Mouse (Mus musculus): Measurements from ENCODE around the gene Ift122. TPM values are rescaled to one million over a fixed set of nuclear protein-coding genes. Genes with fewer than 3 reads are reported as not detected.

Ift122 gene
- polyA plus RNA-seq, 1 experiment from 2014 or later = 25.9 TPM

- Histone ChIP-seq H3K4me3 (ENCODE audit: low read depth, low read length) (peak within 1 kb of the TSS; percentile 18), H3K27me3 (ENCODE audit: control insufficient read depth, insufficient read depth, low read length) (no peaks in the 10 kb centered on the region), H3K4me1 (ENCODE audit: control insufficient read depth, insufficient read depth, low read length) (no peaks in the 10 kb centered on the region), H3K4me2 (peak within 1 kb of the TSS; percentile 43), H3K36me3 (ENCODE audit: control insufficient read depth, insufficient read depth, low read length) (peaks cover 2% of the 10 kb centered on the region; the same call in 1 of the 2 replicates), H3K9ac (ENCODE audit: low read length) (peak within 1 kb of the TSS; percentile 29), H3K9me3 (ENCODE audit: control insufficient read depth, low read length) (no peaks in the 10 kb centered on the region), H3K27ac (ENCODE audit: low read depth, low read length) (no peak within 1 kb of the TSS)
- peak; percentile 96 for ATAC-seq (ENCODE audit: low FRiP score)
- WGBS = 2% methylated on average over 19 of the region's 19 CpGs
- DNase-seq (ENCODE audit: low spot score, missing footprints) = peak; percentile 92
Observed at GRCm38 (mm10) chr6:115838161-115838597, 15.1 kb upstream of the Ift122 start, which contains the start of gene Efcab12. TSS of gene Efcab12 (minus strand) at chr6:115838412.

GRCm38 (mm10) chr6:115838745-115839144, 14.5 kb upstream of the Ift122 start:
- WGBS = 64% methylated on average over 5 of the region's 5 CpGs
- Histone ChIP-seq H3K36me3 (ENCODE audit: control insufficient read depth, insufficient read depth, low read length) (peaks cover 5% of the 10 kb centered on the region; the same call in 1 of the 2 replicates), H3K27me3 (ENCODE audit: control insufficient read depth, insufficient read depth, low read length) (no peaks in the 10 kb centered on the region), H3K4me3 (ENCODE audit: low read depth, low read length) (peak overlapping the region; percentile 18; the same call in 1 of the 2 replicates), H3K9me3 (ENCODE audit: control insufficient read depth, low read length) (no peaks in the 10 kb centered on the region), H3K4me1 (ENCODE audit: control insufficient read depth, insufficient read depth, low read length) (no peaks in the 10 kb centered on the region), H3K9ac (ENCODE audit: low read length) (no peak overlapping the region), H3K4me2 (peak overlapping the region; percentile 43), H3K27ac (ENCODE audit: low read depth, low read length) (no peak overlapping the region)
- ATAC-seq (ENCODE audit: low FRiP score) (peak; percentile 30; the same call in 1 of the 2 replicates), DNase-seq (ENCODE audit: low spot score, missing footprints) (no peak)

DNA sequence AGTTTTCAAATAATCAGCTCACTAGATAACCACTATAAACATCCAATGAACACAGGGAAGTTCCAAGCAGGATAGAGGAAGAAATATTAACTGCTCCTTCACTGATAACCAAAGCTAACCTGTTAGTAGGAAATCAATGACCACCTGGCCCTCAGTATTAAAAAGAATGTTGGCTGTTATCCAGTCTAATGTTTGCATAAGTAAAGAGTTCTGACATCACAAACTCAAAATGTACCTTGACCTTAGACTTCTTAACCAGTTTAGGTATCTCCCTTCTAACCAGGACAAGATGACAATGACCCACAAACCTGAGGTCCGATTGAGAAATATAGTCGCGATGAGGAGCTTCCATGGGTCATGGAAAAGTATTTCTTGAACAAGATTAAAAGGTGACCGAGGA, 8.3 kb upstream of the Ift122 start:
- no peaks in the 10 kb centered on the region for H3K9me3 ChIP-seq (ENCODE audit: control insufficient read depth, low read length)
- H3K27me3 ChIP-seq (ENCODE audit: control insufficient read depth, insufficient read depth, low read length) = no peaks in the 10 kb centered on the region
- H3K9ac ChIP-seq (ENCODE audit: low read length) = no peak overlapping the region
- ATAC-seq (ENCODE audit: low FRiP score) (no peak), DNase-seq (ENCODE audit: low spot score, missing footprints) (no peak)
- no peaks in the 10 kb centered on the region for H3K4me1 ChIP-seq (ENCODE audit: control insufficient read depth, insufficient read depth, low read length)
- 95% methylated on average over 4 of the region's 4 CpGs for WGBS
- no peak overlapping the region for H3K4me2 ChIP-seq
- peaks cover 18% of the 10 kb centered on the region; the same call in 1 of the 2 replicates for H3K36me3 ChIP-seq (ENCODE audit: control insufficient read depth, insufficient read depth, low read length)
- H3K27ac ChIP-seq (ENCODE audit: low read depth, low read length) = no peak overlapping the region
- no peak overlapping the region for H3K4me3 ChIP-seq (ENCODE audit: low read depth, low read length)

DNA sequence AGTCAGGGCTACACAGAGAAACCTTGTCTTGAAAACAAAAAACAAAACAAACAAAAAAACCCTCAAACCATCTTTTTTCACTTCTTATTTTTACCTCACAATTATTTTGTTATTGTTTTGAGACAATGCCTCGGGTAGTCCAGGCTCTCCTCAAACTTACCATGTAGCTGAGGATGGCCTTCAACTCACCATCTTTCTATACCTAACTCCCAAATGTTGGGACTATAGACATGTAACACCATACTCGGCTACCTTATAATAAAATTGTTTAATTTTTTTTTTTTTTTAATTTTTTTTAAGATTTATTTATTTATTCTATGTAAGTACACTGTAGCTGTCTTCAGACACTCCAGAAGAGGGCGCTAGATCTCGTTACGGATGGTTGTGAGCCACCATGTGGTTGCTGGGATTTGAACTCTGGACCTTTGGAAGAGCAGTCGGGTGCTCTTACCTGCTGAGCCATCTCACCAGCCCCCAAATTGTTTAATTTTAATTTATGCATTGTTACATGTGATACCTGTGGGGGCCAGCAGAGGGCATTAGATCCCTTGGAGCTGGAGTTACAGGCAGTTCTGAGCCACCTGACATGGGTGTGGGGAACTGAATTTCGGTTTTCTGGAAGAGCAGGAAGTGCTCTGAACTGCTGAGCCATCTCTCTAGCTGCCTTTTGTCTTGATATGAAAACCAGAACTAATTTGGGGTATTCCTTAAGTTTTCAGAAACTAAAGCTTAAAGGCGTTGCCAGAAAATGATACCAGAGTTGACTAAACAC, 6.4 kb upstream of the Ift122 start:
- ATAC-seq (ENCODE audit: low FRiP score) (peak; percentile 22; the same call in 1 of the 2 replicates), DNase-seq (ENCODE audit: low spot score, missing footprints) (peak; percentile 93)
- Histone ChIP-seq H3K4me3 (ENCODE audit: low read depth, low read length) (no peak overlapping the region), H3K27ac (ENCODE audit: low read depth, low read length) (no peak overlapping the region), H3K9me3 (ENCODE audit: control insufficient read depth, low read length) (no peaks in the 10 kb centered on the region), H3K4me2 (no peak overlapping the region), H3K36me3 (ENCODE audit: control insufficient read depth, insufficient read depth, low read length) (peaks cover 18% of the 10 kb centered on the region; the same call in 1 of the 2 replicates), H3K4me1 (ENCODE audit: control insufficient read depth, insufficient read depth, low read length) (peaks cover under 1% of the 10 kb centered on the region; the same call in 1 of the 2 replicates), H3K9ac (ENCODE audit: low read length) (no peak overlapping the region), H3K27me3 (ENCODE audit: control insufficient read depth, insufficient read depth, low read length) (no peaks in the 10 kb centered on the region)
- 50% methylated on average over 7 of the region's 8 CpGs for WGBS

DNA sequence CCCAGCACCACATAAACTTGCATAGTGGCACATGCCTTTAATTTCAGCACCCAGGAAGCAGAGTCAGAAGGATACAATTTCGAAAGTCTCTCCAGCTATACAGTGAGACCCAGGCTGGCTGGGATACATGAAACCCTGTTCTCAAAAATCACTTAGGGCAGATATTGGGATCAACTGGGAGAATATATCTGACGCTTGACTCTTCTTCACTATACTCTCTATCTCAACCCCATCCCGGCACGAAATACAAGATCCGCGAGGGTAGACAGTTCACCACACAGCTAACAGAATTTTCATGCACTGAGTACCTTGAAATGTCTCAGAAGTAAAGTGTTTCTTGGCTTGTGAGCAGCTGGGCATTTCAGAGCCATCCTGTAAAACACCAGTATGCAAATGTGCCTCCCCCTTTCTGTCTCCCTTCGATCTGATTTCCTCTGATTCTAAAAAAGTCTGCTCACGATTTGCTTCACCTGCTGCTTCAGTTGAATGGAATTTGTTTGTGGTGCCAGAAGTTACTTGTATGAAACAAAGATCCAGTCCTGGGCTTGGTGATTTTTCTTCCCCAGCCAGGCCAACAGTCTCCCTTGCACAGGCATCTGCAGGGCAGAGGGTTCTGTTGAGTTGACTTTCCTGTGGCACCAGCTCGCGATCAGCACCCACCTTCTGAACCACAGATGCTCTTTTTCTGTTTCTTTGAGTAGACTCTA, 4.5 kb upstream of the Ift122 start:
- Histone ChIP-seq H3K4me3 (ENCODE audit: low read depth, low read length) (no peak overlapping the region), H3K4me1 (ENCODE audit: control insufficient read depth, insufficient read depth, low read length) (peaks cover 8% of the 10 kb centered on the region), H3K9ac (ENCODE audit: low read length) (no peak overlapping the region), H3K36me3 (ENCODE audit: control insufficient read depth, insufficient read depth, low read length) (peaks cover 13% of the 10 kb centered on the region; the same call in 1 of the 2 replicates), H3K4me2 (no peak overlapping the region), H3K27me3 (ENCODE audit: control insufficient read depth, insufficient read depth, low read length) (no peaks in the 10 kb centered on the region), H3K27ac (ENCODE audit: low read depth, low read length) (no peak overlapping the region), H3K9me3 (ENCODE audit: control insufficient read depth, low read length) (no peaks in the 10 kb centered on the region)
- DNase-seq (ENCODE audit: low spot score, missing footprints) (no peak), ATAC-seq (ENCODE audit: low FRiP score) (no peak)
- WGBS = 95% methylated on average over 10 of the region's 10 CpGs

DNA sequence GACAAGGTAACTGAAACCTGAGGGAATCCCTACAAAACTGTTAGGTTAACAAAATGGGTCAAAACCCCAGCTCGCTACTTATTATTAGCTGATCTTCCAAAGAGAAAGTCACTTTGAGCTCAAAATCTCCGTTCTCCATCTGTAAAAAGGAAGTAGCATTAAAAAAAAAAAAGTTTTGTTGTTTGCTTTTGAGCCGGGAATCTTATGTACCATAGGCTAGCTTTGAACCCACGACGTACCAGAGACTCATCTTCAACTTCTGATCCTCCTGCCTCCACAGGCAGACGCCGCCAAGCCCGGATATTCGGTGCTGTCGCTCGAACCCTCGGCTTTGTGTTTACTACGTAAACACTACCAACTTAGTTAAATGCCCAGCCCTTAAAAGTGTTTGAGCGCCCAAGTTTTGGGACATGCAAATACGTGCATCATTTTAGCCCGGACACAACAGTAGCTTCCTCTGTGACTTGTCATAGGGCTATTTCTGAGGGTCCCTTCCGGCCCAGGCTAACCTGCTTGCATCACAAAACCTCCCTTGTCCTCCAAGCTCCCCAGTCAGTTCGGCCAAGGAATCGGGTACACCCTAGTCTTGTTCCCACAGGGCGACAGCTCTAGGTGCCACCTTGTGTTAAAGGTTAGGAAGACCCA, 702 bp upstream of the Ift122 start:
- DNase-seq (ENCODE audit: low spot score, missing footprints) = no peak
- Histone ChIP-seq H3K9me3 (ENCODE audit: control insufficient read depth, low read length) (no peaks in the 10 kb centered on the region), H3K27me3 (ENCODE audit: control insufficient read depth, insufficient read depth, low read length) (no peaks in the 10 kb centered on the region), H3K36me3 (ENCODE audit: control insufficient read depth, insufficient read depth, low read length) (peaks cover 5% of the 10 kb centered on the region; the same call in 1 of the 2 replicates), H3K4me3 (ENCODE audit: low read depth, low read length) (peak overlapping the region; percentile 59), H3K27ac (ENCODE audit: low read depth, low read length) (peak overlapping the region; percentile 78), H3K9ac (ENCODE audit: low read length) (peak overlapping the region; percentile 74), H3K4me1 (ENCODE audit: control insufficient read depth, insufficient read depth, low read length) (peaks cover 8% of the 10 kb centered on the region), H3K4me2 (peak overlapping the region; percentile 71)
- no peak for ATAC-seq (ENCODE audit: low FRiP score)
- 5% methylated on average over 20 of the region's 20 CpGs for WGBS

- H3K4me3 ChIP-seq (ENCODE audit: low read depth, low read length) = peak overlapping the region; percentile 59
- no peaks in the 10 kb centered on the region for H3K9me3 ChIP-seq (ENCODE audit: control insufficient read depth, low read length)
- H3K27ac ChIP-seq (ENCODE audit: low read depth, low read length) = peak overlapping the region; percentile 88
- H3K27me3 ChIP-seq (ENCODE audit: control insufficient read depth, insufficient read depth, low read length) = no peaks in the 10 kb centered on the region
- H3K4me2 ChIP-seq = peak overlapping the region; percentile 52
- H3K36me3 ChIP-seq (ENCODE audit: control insufficient read depth, insufficient read depth, low read length) = no peaks in the 10 kb centered on the region; the same call in 1 of the 2 replicates
- H3K9ac ChIP-seq (ENCODE audit: low read length) = peak overlapping the region; percentile 74
- WGBS = 46% methylated on average over 7 of the region's 7 CpGs
- DNase-seq (ENCODE audit: low spot score, missing footprints) (no peak), ATAC-seq (ENCODE audit: low FRiP score) (no peak)
- H3K4me1 ChIP-seq (ENCODE audit: control insufficient read depth, insufficient read depth, low read length) = peaks cover 8% of the 10 kb centered on the region
Observed at GRCm38 (mm10) chr6:115853985-115854384, 715 bp downstream of the Ift122 start.

- 71% methylated on average over 2 of the region's 2 CpGs for WGBS
- no peak overlapping the region for H3K27ac ChIP-seq (ENCODE audit: low read depth, low read length)
- no peak overlapping the region for H3K9ac ChIP-seq (ENCODE audit: low read length)
- DNase-seq (ENCODE audit: low spot score, missing footprints) (no peak), ATAC-seq (ENCODE audit: low FRiP score) (no peak)
- H3K9me3 ChIP-seq (ENCODE audit: control insufficient read depth, low read length) = no peaks in the 10 kb centered on the region
- no peaks in the 10 kb centered on the region for H3K36me3 ChIP-seq (ENCODE audit: control insufficient read depth, insufficient read depth, low read length)
- peaks cover 8% of the 10 kb centered on the region for H3K4me1 ChIP-seq (ENCODE audit: control insufficient read depth, insufficient read depth, low read length)
- no peaks in the 10 kb centered on the region for H3K27me3 ChIP-seq (ENCODE audit: control insufficient read depth, insufficient read depth, low read length)
- H3K4me2 ChIP-seq = no peak overlapping the region
- H3K4me3 ChIP-seq (ENCODE audit: low read depth, low read length) = no peak overlapping the region
Observed at GRCm38 (mm10) chr6:115854432-115854831, 1.2 kb downstream of the Ift122 start.
